Mouse (Mus musculus) olfactory bulb, adult 2 months (tissue): Measurements from ENCODE around the gene Rere. TPM values are rescaled to one million over a fixed set of nuclear protein-coding genes. Genes with fewer than 3 reads are reported as not detected.

Experiments used
- H3K27ac ChIP-seq: fragments of 200-500 bp; 2 replicates; pipeline ENCODE4 v1.5.1; 2012; ENCODE audit warnings: low read depth, low read length; ENCODE audit not compliant: insufficient read depth
- H3K4me1 ChIP-seq: fragments of 200-500 bp; 2 replicates; pipeline ENCODE4 v1.6.1; 2012; ENCODE audit warnings: low read length; ENCODE audit not compliant: control insufficient read depth, insufficient read depth
- H3K4me3 ChIP-seq: fragments of 200-500 bp; 2 replicates; pipeline ENCODE4 v1.5.1; 2012; ENCODE audit warnings: mild to moderate bottlenecking, low read depth, low read length, moderate library complexity; ENCODE audit not compliant: insufficient read depth
- CTCF ChIP-seq: fragments of 200-500 bp; IDR thresholded peaks from 2 replicates; pipeline ENCODE4 v1.5.1; 2012; ENCODE audit warnings: low read depth, mild to moderate bottlenecking, low read length, moderate library complexity; ENCODE audit not compliant: insufficient read depth
- POLR2A ChIP-seq: fragments of 200-500 bp; IDR thresholded peaks from 2 replicates; pipeline ENCODE4 v1.6.1; 2012; ENCODE audit warnings: mild to moderate bottlenecking, low read depth, low read length, moderate library complexity; ENCODE audit not compliant: insufficient read depth
- WGBS: fragments of 180-500 bp; shearing (Covaris S2); methylation state at CpG from one replicate; pipeline ENCODE4 v1.1.7; 2018; 5-methylcytosine and 5-hydroxymethylcytosine counted together
- polyA plus RNA-seq: library from polyadenylated mRNA; stranded (reverse); fragments of >200 nt; gene quantifications from 2 replicates; pipeline ENCODE4 v1.2.4, GENCODE M21; 2012; ENCODE audit warnings: low replicate concordance; ENCODE audit not compliant: missing spikeins, insufficient read depth, insufficient read length

Rere gene
- polyA plus RNA-seq, 1 experiment = 288 TPM

GRCm38 (mm10) chr4:150238433-150239086 lies 42.9 kb upstream of the Rere start:
- WGBS = 15% methylated on average over 3 of the region's 3 CpGs
- TF ChIP-seq POLR2A (no peak), CTCF (no peak)
- Histone ChIP-seq H3K27ac (peak overlapping the region; percentile 63), H3K4me1 (peaks cover 37% of the 10 kb centered on the region), H3K4me3 (peak overlapping the region; percentile 85)

GRCm38 (mm10) chr4:150239087-150239480 lies 42.4 kb upstream of the Rere start:
- Histone ChIP-seq H3K27ac (peak overlapping the region; percentile 63; the same call in 1 of the 2 replicates), H3K4me3 (peak overlapping the region; percentile 31), H3K4me1 (peaks cover 37% of the 10 kb centered on the region)
- no peak for TF ChIP-seq CTCF
- no peak for TF ChIP-seq POLR2A
- WGBS = 57% methylated on average over 5 of the region's 5 CpGs

- WGBS = 40% methylated on average over 6 of the region's 6 CpGs
- TF ChIP-seq POLR2A (no peak), CTCF (no peak)
- Histone ChIP-seq H3K4me1 (peaks cover 37% of the 10 kb centered on the region), H3K4me3 (no peak overlapping the region), H3K27ac (peak overlapping the region; percentile 63)
Observed at GRCm38 (mm10) chr4:150239503-150239902, 41.9 kb upstream of the Rere start.

- H3K4me3 ChIP-seq = no peak overlapping the region
- TF ChIP-seq CTCF (peak; percentile 82), POLR2A (no peak)
- WGBS = 14% methylated on average over 6 of the region's 6 CpGs
- H3K27ac ChIP-seq = peak overlapping the region; percentile 63; the same call in 1 of the 2 replicates
- peaks cover 37% of the 10 kb centered on the region for H3K4me1 ChIP-seq
Observed at GRCm38 (mm10) chr4:150239951-150240368, 41.5 kb upstream of the Rere start.

GRCm38 (mm10) chr4:150240381-150240886 lies 41.0 kb upstream of the Rere start:
- WGBS = 54% methylated on average over 1 of the region's 1 CpGs
- Histone ChIP-seq H3K4me1 (peaks cover 37% of the 10 kb centered on the region), H3K4me3 (no peak overlapping the region), H3K27ac (no peak overlapping the region)
- TF ChIP-seq CTCF = no peak
- TF ChIP-seq POLR2A = no peak

GRCm38 (mm10) chr4:150241708-150242107 lies 39.7 kb upstream of the Rere start:
- Histone ChIP-seq H3K4me3 (no peak overlapping the region), H3K4me1 (peaks cover 37% of the 10 kb centered on the region), H3K27ac (no peak overlapping the region)
- WGBS = 36% methylated on average over 4 of the region's 4 CpGs
- no peak for TF ChIP-seq CTCF
- no peak for TF ChIP-seq POLR2A

GRCm38 (mm10) chr4:150242745-150243144 lies 38.7 kb upstream of the Rere start:
- no peak overlapping the region for H3K27ac ChIP-seq

GRCm38 (mm10) chr4:150245876-150246275 lies 35.6 kb upstream of the Rere start:
- WGBS = 47% methylated on average over 2 of the region's 2 CpGs
- TF ChIP-seq POLR2A (no peak), CTCF (no peak)
- Histone ChIP-seq H3K4me3 (no peak overlapping the region), H3K27ac (no peak overlapping the region), H3K4me1 (peaks cover 35% of the 10 kb centered on the region)

More at GRCm38 (mm10) chr4:150242745-150243144, 38.7 kb upstream of the Rere start:
- H3K4me3 ChIP-seq = no peak overlapping the region
- H3K4me1 ChIP-seq = peaks cover 40% of the 10 kb centered on the region
- WGBS = 67% methylated on average over 5 of the region's 5 CpGs
- TF ChIP-seq POLR2A = no peak
- TF ChIP-seq CTCF = no peak

- WGBS = 37% methylated on average over 5 of the region's 5 CpGs
- Histone ChIP-seq H3K27ac (no peak overlapping the region), H3K4me1 (peaks cover 22% of the 10 kb centered on the region), H3K4me3 (no peak overlapping the region)
- peak; percentile 68 for TF ChIP-seq CTCF
- no peak for TF ChIP-seq POLR2A
Observed at GRCm38 (mm10) chr4:150248009-150248408, 33.4 kb upstream of the Rere start.
